Mouse (Mus musculus): ENCODE measurements around the gene Hint2.

The Hint2 gene

DNA sequence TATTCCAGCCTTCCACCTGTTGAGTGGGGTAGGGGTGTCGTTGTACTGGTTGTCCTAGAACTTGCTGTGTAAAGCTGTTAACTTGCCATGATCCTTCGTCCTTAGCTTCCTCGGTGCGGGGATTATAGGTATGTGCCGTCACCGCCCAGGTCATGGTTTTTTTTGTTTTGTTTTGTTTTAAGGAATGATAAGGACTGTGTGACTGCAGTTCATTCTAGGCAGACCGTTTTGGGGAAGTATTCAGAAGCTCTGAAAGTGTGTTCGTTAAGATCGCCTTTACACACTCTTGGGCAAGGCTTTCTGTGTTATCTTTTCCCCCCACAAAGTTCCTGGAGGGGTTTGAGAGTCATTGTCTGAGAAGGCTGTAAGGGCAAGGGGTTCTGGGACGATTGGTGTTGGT is 43.7 kb downstream of the Hint2 start:
- in situ Hi-C loops (cut with MboI, MseI), result no loop called here

DNA sequence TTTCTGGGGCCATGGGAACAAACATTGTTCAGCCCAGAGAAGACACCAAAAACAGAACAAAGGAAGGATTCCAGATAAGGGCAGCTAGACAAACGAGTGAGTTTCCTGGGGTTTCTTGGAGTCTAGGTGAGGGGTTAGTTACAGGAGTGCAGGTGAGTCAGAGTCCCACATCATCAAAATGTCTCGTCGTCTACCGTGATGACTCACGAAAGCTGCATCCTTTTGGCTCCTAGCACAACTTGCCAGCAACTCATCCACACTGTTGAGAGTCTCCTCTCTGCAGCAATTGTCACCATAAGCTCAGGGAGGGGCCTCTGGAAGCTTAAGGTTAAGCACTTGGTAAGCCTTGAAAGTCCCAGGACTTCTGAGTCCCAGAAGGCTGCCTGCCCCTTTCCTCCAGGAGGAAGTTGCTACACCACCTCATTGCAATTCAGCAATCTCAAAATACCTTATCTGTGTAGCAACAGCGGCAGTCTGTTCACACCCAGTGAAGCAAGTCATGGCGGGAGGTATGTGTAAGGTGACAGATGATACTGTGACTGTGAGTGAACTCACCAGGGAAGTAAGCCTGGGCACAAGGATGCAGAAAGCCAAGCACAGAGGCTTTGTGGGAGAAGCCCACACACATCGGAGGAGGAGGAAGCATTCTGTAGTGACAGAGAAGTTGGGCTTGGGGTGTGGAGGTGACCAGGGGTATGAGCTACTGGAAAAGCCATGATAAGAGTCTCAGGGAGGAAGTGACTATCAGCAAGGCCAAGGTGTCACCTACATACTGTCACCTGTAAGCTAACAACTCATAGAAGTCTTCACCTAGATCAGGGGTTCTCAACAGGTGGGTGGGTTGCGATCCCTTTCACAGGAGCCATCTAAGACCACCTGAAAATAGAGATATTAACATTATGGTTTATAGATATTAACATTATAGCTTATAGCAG is 51.2 kb downstream of the Hint2 start:
- in situ Hi-C loops (cut with MboI, MseI), result no loop called here

Measured in T-helper 1 cell (primary cell).